Mouse (Mus musculus) forebrain, embryonic 10.5 days (tissue): ENCODE measurements at regions not wholly inside any gene's neighbourhood (a gene's known extent, or its start where the extent isn't known, plus 50 kb on each side); places are given as distances from the start of the nearest gene placed in this dataset.

Experiments used
- DNase-seq: peaks from one replicate; pipeline ENCODE4 v3.0.0-alpha.2; 2017; ENCODE audit warnings: low spot score; ENCODE audit errors: extremely low spot score
- H3K27ac ChIP-seq: fragments of 300-500 bp; sonication (generic); 2 replicates; pipeline ENCODE4 v1.5.1; 2016; ENCODE audit warnings: mild to moderate bottlenecking
- H3K27me3 ChIP-seq: fragments of 300-500 bp; sonication (generic); 2 replicates; pipeline ENCODE4 v1.6.1; 2016; ENCODE audit warnings: mild to moderate bottlenecking; ENCODE audit not compliant: poor library complexity, severe bottlenecking
- H3K36me3 ChIP-seq: fragments of 300-500 bp; sonication (generic); replicated peaks from 2 replicates; pipeline ENCODE4 v1.6.1; 2016; ENCODE audit warnings: mild to moderate bottlenecking, moderate library complexity
- H3K4me1 ChIP-seq: fragments of 300-500 bp; sonication (generic); 2 replicates; pipeline ENCODE4 v1.6.1; 2016
- H3K4me3 ChIP-seq: fragments of 300-500 bp; sonication (generic); 2 replicates; pipeline ENCODE4 v1.5.1; 2016; ENCODE audit warnings: mild to moderate bottlenecking, moderate library complexity
- H3K9me3 ChIP-seq: fragments of 300-500 bp; sonication (generic); 2 replicates; pipeline ENCODE4 v1.6.1; 2016; ENCODE audit warnings: mild to moderate bottlenecking, moderate library complexity
- WGBS: fragments of 180-500 bp; shearing (Covaris S2); methylation state at CpG from one replicate; pipeline ENCODE4 v1.1.7; 2016; 5-methylcytosine and 5-hydroxymethylcytosine counted together

DNA sequence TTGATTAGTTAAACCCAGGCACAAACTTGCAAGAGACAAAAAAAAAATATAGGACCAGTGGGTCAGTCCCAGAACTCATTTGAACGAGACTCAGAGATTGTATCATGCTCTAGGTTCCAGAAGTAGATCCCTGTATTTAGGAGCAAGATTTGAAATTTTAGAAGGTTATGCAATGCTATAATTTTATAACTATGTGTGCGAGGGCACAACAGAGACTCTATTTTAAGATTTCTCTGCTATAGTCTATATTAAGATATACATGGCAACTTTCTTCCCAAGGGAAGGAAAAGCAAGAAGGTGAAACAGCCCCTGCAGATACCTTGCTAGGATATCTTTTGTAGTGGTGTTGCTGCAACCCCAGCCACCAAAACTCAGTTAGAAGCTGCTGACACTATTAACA is 55.7 kb downstream of the Otor start:
- Histone ChIP-seq H3K27ac (no peak overlapping the region), H3K4me1 (no peaks in the 10 kb centered on the region), H3K9me3 (no peaks in the 10 kb centered on the region), H3K36me3 (no peaks in the 10 kb centered on the region), H3K4me3 (no peak overlapping the region), H3K27me3 (no peaks in the 10 kb centered on the region)
- no peak for DNase-seq
- WGBS = 80% methylated on average over 2 of the region's 2 CpGs

DNA sequence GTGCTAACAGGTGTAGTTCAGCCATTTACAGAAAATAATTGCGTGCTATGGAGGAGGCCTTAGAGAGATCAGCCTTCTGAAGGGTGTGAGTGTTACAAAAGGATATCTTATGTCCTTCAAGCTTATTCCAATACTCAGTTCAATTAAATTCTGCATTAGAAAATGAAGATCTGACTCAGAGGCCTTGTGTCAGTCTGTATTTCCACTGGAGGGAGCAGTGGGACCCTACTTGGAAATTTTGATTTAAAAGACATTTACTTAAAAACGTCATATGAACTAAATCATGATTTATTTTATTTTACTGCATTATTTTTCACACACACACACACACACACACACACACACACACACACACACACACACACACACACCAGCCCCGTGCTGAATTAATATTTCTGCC is 70.9 kb downstream of the Otor start:
- no peak for DNase-seq
- Histone ChIP-seq H3K9me3 (no peaks in the 10 kb centered on the region), H3K4me3 (no peak overlapping the region), H3K4me1 (no peaks in the 10 kb centered on the region), H3K27me3 (no peaks in the 10 kb centered on the region), H3K36me3 (no peaks in the 10 kb centered on the region), H3K27ac (no peak overlapping the region)
- 74% methylated on average over 3 of the region's 3 CpGs for WGBS

DNA sequence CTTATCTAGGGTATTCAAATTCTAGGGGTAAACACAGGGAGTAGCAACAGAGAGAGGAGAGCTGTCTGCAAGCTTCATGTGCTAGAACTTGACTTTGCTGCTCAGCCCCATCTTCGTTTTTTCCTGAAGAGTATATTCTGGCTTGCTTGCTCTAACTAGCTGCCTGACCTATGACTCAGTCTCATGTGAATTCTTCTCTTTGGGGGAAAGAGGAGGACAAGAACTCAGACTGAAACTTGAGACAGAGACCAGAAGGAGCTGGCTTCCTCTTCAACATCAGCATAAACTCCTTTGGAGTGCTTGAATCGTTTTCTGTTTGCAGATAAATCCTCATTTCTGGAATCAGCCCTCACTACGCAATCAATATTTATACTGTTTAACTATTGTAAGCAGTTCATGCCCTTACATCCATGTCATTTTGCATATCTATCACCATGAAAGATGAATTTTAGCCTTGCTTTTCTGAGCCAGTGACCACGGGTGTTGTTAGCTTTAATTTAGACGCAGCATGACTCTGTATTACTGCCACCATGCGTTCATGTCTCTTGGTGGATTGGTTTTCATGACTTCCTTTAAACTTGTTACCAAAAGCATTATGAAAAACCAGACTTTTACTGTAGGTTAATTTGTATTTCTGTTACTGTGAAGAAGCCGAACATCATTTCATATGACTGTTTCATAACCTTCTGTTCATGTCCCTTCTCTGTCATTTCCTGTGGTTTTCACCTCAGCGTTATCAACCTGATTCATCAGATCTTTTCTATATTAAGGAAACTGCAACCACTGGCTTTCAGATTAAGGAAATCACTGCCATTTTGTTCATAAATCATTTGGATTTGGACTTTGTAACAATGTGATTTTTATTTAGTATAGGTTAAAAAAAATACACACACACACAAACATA is 86.1 kb downstream of the Otor start:
- Histone ChIP-seq H3K4me3 (no peak overlapping the region), H3K27me3 (no peaks in the 10 kb centered on the region), H3K9me3 (no peaks in the 10 kb centered on the region), H3K4me1 (no peaks in the 10 kb centered on the region), H3K36me3 (no peaks in the 10 kb centered on the region), H3K27ac (no peak overlapping the region)
- no peak for DNase-seq
- WGBS = 91% methylated on average over 8 of the region's 8 CpGs

DNA sequence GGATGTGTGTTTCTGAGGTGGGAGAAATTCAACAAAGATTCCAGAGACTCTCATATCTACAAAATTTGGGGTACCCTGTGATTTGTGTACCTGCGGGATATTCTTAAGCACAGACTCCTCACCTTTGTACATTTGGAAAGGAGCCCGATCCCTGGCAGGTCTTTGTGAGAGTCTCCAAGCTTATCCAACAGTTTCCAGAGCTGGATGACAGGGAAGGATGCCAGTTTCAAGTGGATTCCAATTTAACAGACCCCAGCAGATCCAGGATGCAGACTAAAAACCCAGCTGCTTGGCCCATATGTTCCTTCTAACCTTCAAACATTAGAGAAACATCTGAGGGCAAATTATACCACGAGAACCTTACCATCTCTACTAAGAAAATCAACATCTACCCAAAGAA is 88.5 kb downstream of the Otor start:
- Histone ChIP-seq H3K9me3 (no peaks in the 10 kb centered on the region), H3K27me3 (no peaks in the 10 kb centered on the region), H3K4me3 (no peak overlapping the region), H3K27ac (no peak overlapping the region), H3K36me3 (no peaks in the 10 kb centered on the region), H3K4me1 (no peaks in the 10 kb centered on the region)
- DNase-seq = no peak
- 77% methylated on average over 3 of the region's 3 CpGs for WGBS

DNA sequence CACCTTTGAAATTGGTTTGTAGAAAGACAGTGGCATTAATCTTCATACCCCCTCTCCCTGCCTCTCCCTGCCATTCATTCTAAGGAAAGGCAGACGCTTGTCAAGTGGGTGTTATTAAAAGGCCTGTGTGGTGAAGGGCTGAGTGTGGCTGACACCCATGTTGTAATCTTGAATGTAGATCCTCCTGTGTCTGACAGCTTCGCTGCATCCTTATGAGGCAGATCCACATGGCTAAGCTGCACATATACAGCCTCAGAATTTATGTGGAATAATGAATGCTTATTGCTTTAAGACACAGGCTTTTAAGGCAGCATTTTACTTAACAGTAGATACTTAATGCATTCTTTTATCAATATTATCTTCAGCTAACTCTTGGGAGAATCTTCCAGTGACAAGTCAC is 92.4 kb downstream of the Otor start:
- 87% methylated on average over 2 of the region's 2 CpGs for WGBS
- DNase-seq = no peak
- H3K27me3 ChIP-seq = no peaks in the 10 kb centered on the region
- H3K4me3 ChIP-seq = no peak overlapping the region
- H3K4me1 ChIP-seq = no peaks in the 10 kb centered on the region
- H3K27ac ChIP-seq = no peak overlapping the region
- H3K36me3 ChIP-seq = no peaks in the 10 kb centered on the region
- H3K9me3 ChIP-seq = no peaks in the 10 kb centered on the region

DNA sequence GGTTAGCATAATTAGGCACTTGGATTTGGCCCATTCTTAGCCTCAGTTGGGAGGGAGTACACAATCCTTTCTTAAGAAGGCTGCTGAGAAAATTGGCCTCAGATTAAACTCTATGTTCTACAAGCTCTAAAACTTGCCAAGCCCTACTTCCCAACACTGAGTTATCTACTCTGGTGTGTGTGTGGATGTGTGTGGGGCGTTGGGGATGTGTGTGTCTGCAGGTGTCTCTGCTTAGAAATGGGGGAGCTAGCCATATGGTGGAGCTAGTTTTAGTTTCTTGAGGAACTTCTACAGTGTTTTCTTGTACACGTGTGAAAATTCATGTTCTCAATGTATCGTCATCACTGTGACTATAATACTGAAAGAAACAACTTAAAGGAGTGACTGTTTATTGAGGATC is 106.3 kb downstream of the Otor start:
- Histone ChIP-seq H3K27me3 (no peaks in the 10 kb centered on the region), H3K36me3 (no peaks in the 10 kb centered on the region), H3K9me3 (no peaks in the 10 kb centered on the region), H3K4me1 (no peaks in the 10 kb centered on the region), H3K4me3 (no peak overlapping the region), H3K27ac (no peak overlapping the region)
- DNase-seq = no peak
- 85% methylated on average over 3 of the region's 3 CpGs for WGBS

DNA sequence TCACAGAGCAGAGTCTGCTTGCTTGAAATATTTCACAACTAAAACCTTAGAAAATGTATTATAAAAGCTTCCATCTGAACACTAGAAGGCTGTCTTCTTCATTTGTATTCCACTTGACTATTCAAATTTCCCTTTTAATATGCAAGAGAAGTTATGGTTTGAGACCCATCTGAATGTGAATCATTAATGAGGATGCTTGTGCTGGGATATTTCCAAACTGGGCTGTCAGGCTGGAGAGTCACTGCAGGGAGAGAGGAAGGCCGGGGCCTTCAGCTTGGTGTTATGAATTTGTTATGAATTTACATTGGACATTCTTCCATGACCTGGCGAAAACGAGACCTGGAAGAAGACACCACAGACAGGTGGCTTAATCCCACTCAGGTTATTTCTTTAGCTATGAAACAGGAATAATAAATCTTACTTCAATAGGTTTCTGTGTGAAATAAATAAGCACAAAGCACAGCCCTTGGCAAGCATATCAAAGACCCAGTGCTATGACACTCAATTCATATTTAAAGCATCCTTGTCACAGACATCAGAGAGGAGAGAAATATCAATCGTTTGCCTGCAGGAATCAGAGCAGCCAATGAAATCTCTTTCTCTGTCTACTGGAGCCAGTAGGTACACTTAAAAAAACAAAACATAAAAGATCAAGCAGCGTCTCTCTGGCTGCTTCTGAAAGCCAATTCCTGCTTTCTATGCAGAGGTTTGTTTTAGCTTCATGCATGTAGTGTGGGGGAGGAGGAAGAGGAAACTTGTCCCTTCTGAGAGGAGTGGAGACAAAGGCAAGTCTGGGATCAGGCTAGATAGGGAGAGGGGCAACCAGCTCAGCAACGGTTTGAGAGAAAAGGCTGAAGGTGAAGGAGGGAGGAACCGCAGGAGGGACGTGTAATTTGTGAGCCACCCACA is 114.2 kb downstream of the Otor start:
- no peak for DNase-seq
- H3K27ac ChIP-seq = no peak overlapping the region
- H3K36me3 ChIP-seq = no peaks in the 10 kb centered on the region
- no peaks in the 10 kb centered on the region for H3K27me3 ChIP-seq
- 48% methylated on average over 8 of the region's 8 CpGs for WGBS
- H3K9me3 ChIP-seq = no peaks in the 10 kb centered on the region
- peaks cover 9% of the 10 kb centered on the region for H3K4me1 ChIP-seq
- H3K4me3 ChIP-seq = no peak overlapping the region

DNA sequence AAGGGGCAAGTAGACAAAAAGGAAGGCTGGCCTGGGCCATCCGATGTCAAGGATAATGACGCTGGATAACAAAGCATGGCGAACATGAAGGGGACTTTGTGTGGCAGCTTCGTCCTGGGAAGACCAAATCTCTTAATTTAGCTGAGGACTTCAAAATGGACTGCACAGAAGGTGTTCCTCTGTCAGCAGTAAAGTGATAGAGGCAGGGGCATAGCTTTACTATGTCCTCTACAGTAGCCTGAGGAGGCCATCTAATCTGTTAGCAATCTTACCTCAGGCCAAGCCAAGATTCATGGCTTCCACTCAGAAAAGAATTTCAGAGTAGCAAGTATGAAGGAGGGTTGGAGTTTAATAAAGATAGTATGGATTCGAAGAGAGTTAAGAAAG is 114.9 kb downstream of the Otor start:
- no peaks in the 10 kb centered on the region for H3K27me3 ChIP-seq
- WGBS = 36% methylated on average over 5 of the region's 5 CpGs
- H3K36me3 ChIP-seq = no peaks in the 10 kb centered on the region
- no peaks in the 10 kb centered on the region for H3K9me3 ChIP-seq
- no peak overlapping the region for H3K4me3 ChIP-seq
- no peak overlapping the region for H3K27ac ChIP-seq
- H3K4me1 ChIP-seq = peaks cover 9% of the 10 kb centered on the region
- no peak for DNase-seq

DNA sequence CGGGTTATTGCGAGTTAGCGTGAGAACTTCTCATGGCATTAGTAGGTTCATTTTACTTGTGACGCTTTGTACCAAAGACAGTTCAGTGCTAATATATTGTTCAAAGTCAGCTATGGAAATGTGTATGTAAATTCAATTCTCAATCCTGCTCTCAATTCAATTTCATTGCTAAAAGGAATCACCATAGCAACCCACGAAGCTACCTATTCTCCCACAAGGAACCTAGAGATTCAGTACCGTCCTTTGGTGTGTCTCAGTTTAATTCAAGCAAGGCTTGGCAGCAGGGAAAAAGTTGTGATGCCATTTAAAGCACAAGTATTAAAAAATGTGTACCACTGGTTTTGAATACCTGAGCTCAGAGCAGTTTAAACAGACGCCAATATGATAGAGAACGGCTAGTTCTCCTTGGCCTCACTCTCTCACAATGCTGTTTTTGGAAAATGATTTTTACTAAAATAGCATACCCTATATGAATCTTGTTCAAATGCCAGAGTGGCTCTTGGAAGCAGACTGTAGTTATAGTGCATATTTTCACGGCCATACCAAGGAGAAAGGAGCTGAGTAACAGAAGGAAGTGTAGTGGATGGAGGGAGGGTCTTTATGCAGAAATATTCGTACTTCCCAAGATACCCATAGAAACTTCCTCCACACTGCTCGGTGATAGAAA is 121.4 kb downstream of the Otor start:
- Histone ChIP-seq H3K4me1 (no peaks in the 10 kb centered on the region), H3K9me3 (no peaks in the 10 kb centered on the region), H3K27me3 (no peaks in the 10 kb centered on the region), H3K4me3 (no peak overlapping the region), H3K27ac (no peak overlapping the region), H3K36me3 (no peaks in the 10 kb centered on the region)
- 92% methylated on average over 11 of the region's 11 CpGs for whole genome bisulfite sequencing
- DNase-seq = no peak

DNA sequence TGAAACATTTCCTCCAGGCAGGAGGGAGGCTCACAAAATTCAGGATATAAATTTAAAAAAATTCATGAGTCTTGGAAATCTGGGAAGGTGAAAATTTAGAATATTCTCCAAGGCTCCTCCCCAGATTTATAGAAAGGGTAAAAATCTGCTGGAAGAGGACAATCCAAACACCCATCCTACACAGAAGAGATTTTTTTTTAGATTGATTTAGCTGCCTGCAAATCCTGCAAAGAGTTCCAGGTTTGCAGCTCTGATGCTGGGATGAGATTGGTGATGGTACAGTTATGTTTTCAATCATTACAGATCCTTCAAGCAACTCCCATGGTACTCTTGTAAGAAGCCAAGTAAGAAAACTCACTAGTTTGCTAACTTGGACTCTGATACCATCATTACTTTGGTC is 127.8 kb downstream of the Otor start:
- DNase-seq = no peak
- no peaks in the 10 kb centered on the region for H3K9me3 ChIP-seq
- H3K36me3 ChIP-seq = no peaks in the 10 kb centered on the region
- H3K27ac ChIP-seq = no peak overlapping the region
- no peak overlapping the region for H3K4me3 ChIP-seq
- H3K4me1 ChIP-seq = no peaks in the 10 kb centered on the region
- H3K27me3 ChIP-seq = no peaks in the 10 kb centered on the region

DNA sequence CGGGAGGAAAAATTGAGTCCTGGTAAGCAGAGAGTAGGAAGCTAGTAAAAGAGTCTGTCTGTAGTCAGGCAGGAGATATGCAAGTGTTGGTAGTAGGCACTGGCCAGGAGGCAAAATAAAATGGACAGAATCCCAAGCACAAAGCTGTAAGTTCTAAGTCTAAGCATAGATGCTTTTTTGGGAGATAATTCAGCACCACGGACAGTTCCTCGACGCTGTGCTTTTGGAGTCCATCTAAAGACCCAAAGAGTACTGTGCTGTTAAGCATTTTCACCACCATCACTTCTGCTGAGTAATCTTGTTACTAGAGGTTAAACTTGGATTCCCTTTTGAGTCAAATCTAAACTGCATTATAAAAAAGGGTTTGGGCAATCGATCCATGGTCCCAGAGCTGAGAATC is 128.9 kb downstream of the Otor start:
- DNase-seq = peak; percentile 30

DNA sequence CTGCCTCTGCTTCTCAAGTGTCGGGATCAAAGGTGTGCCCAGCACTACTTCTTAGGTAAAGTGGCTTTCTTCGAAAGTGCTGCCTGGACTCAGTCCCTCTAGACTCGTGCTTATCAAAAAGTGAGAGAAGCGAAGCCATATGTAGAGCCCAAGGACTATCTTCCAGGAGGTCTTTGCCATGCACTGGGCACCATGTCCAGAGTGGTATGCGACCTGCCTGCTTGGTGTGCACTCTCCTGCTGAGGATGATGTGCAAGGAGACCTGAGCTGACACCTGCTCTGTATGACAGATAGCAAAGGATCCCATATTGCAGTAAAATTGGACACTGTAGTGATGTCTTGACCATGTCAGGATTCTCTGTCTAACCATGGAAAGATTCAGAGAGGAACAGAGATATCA is 139.0 kb downstream of the Otor start:
- H3K9me3 ChIP-seq = no peaks in the 10 kb centered on the region
- H3K27ac ChIP-seq = no peak overlapping the region
- DNase-seq = no peak
- no peaks in the 10 kb centered on the region for H3K4me1 ChIP-seq
- no peaks in the 10 kb centered on the region for H3K27me3 ChIP-seq
- whole genome bisulfite sequencing = 93% methylated on average over 5 of the region's 5 CpGs
- no peaks in the 10 kb centered on the region for H3K36me3 ChIP-seq
- H3K4me3 ChIP-seq = no peak overlapping the region

More for the DNA sequence above, 128.9 kb downstream of the Otor start:
- Histone ChIP-seq H3K27ac (no peak overlapping the region), H3K9me3 (no peaks in the 10 kb centered on the region), H3K27me3 (no peaks in the 10 kb centered on the region), H3K36me3 (no peaks in the 10 kb centered on the region), H3K4me3 (no peak overlapping the region), H3K4me1 (no peaks in the 10 kb centered on the region)
- 44% methylated on average over 5 of the region's 5 CpGs for WGBS
